Mouse (Mus musculus) small intestine, adult 2 months (tissue): ENCODE data around the gene Tnfrsf8. TPM values are rescaled to one million over a fixed set of nuclear protein-coding genes. Genes with fewer than 3 reads are reported as not detected.
A peak's percentile ranks its signal among the peaks of the same experiment; 100 is the strongest.

Source experiments
- H3K27ac ChIP-seq: fragments of 200-500 bp; 2 replicates; pipeline ENCODE4 v1.5.1; 2012; ENCODE audit warnings: low read depth, low read length, control low read depth, inconsistent platforms; ENCODE audit not compliant: insufficient read depth
- H3K27me3 ChIP-seq: fragments of 200-500 bp; 2 replicates; pipeline ENCODE4 v1.6.1; 2012; ENCODE audit warnings: mild to moderate bottlenecking, moderate library complexity, low read length, inconsistent platforms; ENCODE audit not compliant: control insufficient read depth, insufficient read depth
- H3K36me3 ChIP-seq: fragments of 200-500 bp; 2 replicates; pipeline ENCODE4 v1.6.1; 2012; ENCODE audit warnings: mild to moderate bottlenecking, low read length, control low read depth, inconsistent platforms; ENCODE audit not compliant: control insufficient read depth, insufficient read depth
- H3K4me1 ChIP-seq: fragments of 200-500 bp; 2 replicates; pipeline ENCODE4 v1.6.1; 2012; ENCODE audit warnings: low read length, inconsistent platforms, mixed read lengths; ENCODE audit not compliant: control insufficient read depth, insufficient read depth, insufficient read length
- H3K4me3 ChIP-seq: fragments of 200-500 bp; 2 replicates; pipeline ENCODE4 v1.5.1; 2012; ENCODE audit warnings: low read depth, mild to moderate bottlenecking, control low read depth, inconsistent platforms, low read length, moderate library complexity
- CTCF ChIP-seq: fragments of 200-500 bp; IDR thresholded peaks from 2 replicates; pipeline ENCODE4 v1.5.1; 2012; ENCODE audit warnings: low read depth, mild to moderate bottlenecking, control low read depth, inconsistent platforms, low read length, moderate library complexity, mixed read lengths; ENCODE audit not compliant: insufficient replicate concordance, insufficient read length; ENCODE audit errors: extremely low read depth
- POLR2A ChIP-seq: fragments of 200-500 bp; IDR thresholded peaks from 2 replicates; pipeline ENCODE4 v1.6.1; 2012; ENCODE audit warnings: low read depth, mild to moderate bottlenecking, control low read depth, inconsistent platforms, low read length, moderate library complexity
- WGBS: fragments of 180-500 bp; shearing (Covaris S2); methylation state at CpG from one replicate; pipeline ENCODE4 v1.1.7; 2018; 5-methylcytosine and 5-hydroxymethylcytosine counted together
- polyA plus RNA-seq: library from polyadenylated mRNA; depleted of rRNA; stranded (reverse); fragments of >200 nt; gene quantifications from 2 replicates; pipeline ENCODE4 v1.2.3, GENCODE M21; 2012

The Tnfrsf8 gene
- polyA plus RNA-seq, 1 experiment = 0.35 TPM

GRCm38 (mm10) chr4:145267631-145268110, 47.3 kb downstream of the Tnfrsf8 start:
- TF ChIP-seq CTCF (no peak), POLR2A (no peak)
- Histone ChIP-seq H3K4me1 (peaks cover 14% of the 10 kb centered on the region; the same call in 1 of the 2 replicates), H3K4me3 (no peak overlapping the region), H3K36me3 (no peaks in the 10 kb centered on the region), H3K27me3 (no peaks in the 10 kb centered on the region), H3K27ac (no peak overlapping the region)
- WGBS = 28% methylated on average over 4 of the region's 4 CpGs

- Histone ChIP-seq H3K4me1 (peaks cover 12% of the 10 kb centered on the region; the same call in 1 of the 2 replicates), H3K36me3 (no peaks in the 10 kb centered on the region), H3K27ac (no peak overlapping the region), H3K4me3 (no peak overlapping the region), H3K27me3 (no peaks in the 10 kb centered on the region)
- no peak for TF ChIP-seq POLR2A
- 92% methylated on average over 4 of the region's 4 CpGs for WGBS
Measured at GRCm38 (mm10) chr4:145266505-145266904, 48.5 kb downstream of the Tnfrsf8 start.

GRCm38 (mm10) chr4:145264761-145265160, 50.2 kb downstream of the Tnfrsf8 start:
- WGBS = 9% methylated on average over 2 of the region's 2 CpGs

GRCm38 (mm10) chr4:145263583-145263982, 51.4 kb downstream of the Tnfrsf8 start:
- H3K4me1 ChIP-seq = peaks cover 12% of the 10 kb centered on the region; the same call in 1 of the 2 replicates
- no peaks in the 10 kb centered on the region for H3K27me3 ChIP-seq
- H3K27ac ChIP-seq = no peak overlapping the region
- no peak overlapping the region for H3K4me3 ChIP-seq
- TF ChIP-seq CTCF (no peak), POLR2A (no peak)
- H3K36me3 ChIP-seq = no peaks in the 10 kb centered on the region
- WGBS = 92% methylated on average over 1 of the region's 1 CpGs

More at GRCm38 (mm10) chr4:145264761-145265160, 50.2 kb downstream of the Tnfrsf8 start:
- Histone ChIP-seq H3K4me3 (no peak overlapping the region), H3K27ac (peak overlapping the region; percentile 7; the same call in 1 of the 2 replicates), H3K36me3 (no peaks in the 10 kb centered on the region), H3K27me3 (no peaks in the 10 kb centered on the region), H3K4me1 (peaks cover 12% of the 10 kb centered on the region; the same call in 1 of the 2 replicates)
- no peak for TF ChIP-seq POLR2A
- TF ChIP-seq CTCF = no peak

- Histone ChIP-seq H3K36me3 (no peaks in the 10 kb centered on the region), H3K27me3 (no peaks in the 10 kb centered on the region), H3K4me3 (no peak overlapping the region), H3K4me1 (peaks cover 12% of the 10 kb centered on the region; the same call in 1 of the 2 replicates), H3K27ac (no peak overlapping the region)
- WGBS = 85% methylated on average over 5 of the region's 5 CpGs
- TF ChIP-seq CTCF = no peak
- TF ChIP-seq POLR2A = no peak
Measured at GRCm38 (mm10) chr4:145260802-145261201, 54.2 kb downstream of the Tnfrsf8 start.

GRCm38 (mm10) chr4:145257751-145258434, 57.1 kb downstream of the Tnfrsf8 start:
- 76% methylated on average over 5 of the region's 5 CpGs for WGBS
- Histone ChIP-seq H3K27ac (no peak overlapping the region), H3K4me1 (peaks cover 2% of the 10 kb centered on the region; the same call in 1 of the 2 replicates), H3K36me3 (no peaks in the 10 kb centered on the region), H3K4me3 (no peak overlapping the region), H3K27me3 (no peaks in the 10 kb centered on the region)
- TF ChIP-seq POLR2A = no peak
- TF ChIP-seq CTCF = no peak

GRCm38 (mm10) chr4:145256144-145256543, 58.8 kb downstream of the Tnfrsf8 start:
- WGBS = 91% methylated on average over 5 of the region's 5 CpGs
- Histone ChIP-seq H3K36me3 (no peaks in the 10 kb centered on the region), H3K27ac (no peak overlapping the region), H3K4me3 (no peak overlapping the region), H3K4me1 (peaks cover 2% of the 10 kb centered on the region; the same call in 1 of the 2 replicates), H3K27me3 (no peaks in the 10 kb centered on the region)
- TF ChIP-seq POLR2A (no peak), CTCF (no peak)
